Mouse (Mus musculus) left cerebral cortex, adult 8-10 months (tissue): ENCODE measurements around the gene Tdgf1. TPM values are rescaled to one million over a fixed set of nuclear protein-coding genes. Genes with fewer than 3 reads are reported as not detected.
A peak's percentile ranks its signal among the peaks of the same experiment; 100 is the strongest.

ENCODE experiments used
- DNase-seq, 2 experiments: peaks; one replicate each; pipeline ENCODE4 v3.0.0; 2022; ENCODE audit warnings: low spot score in 2 of 2
- total RNA-seq, 4 experiments: library from RNA; stranded (reverse); gene quantifications; 2 replicates each; pipeline ENCODE4 v1.2.4; 2022

The Tdgf1 gene
- total RNA-seq, 4 experiments from 2014 or later, result 0.77 to 0.84 TPM; not detected in 2

GRCm38 (mm10) chr9:110953550-110954461 is 7.8 kb upstream of the Tdgf1 start:
- DNase-seq, result peak; percentile 38 to 57

GRCm38 (mm10) chr9:110952931-110953549 is 7.1 kb upstream of the Tdgf1 start:
- DNase-seq, result no peak

GRCm38 (mm10) chr9:110952398-110952797 is 6.4 kb upstream of the Tdgf1 start:
- no peak for DNase-seq

GRCm38 (mm10) chr9:110951866-110952265 is 5.9 kb upstream of the Tdgf1 start:
- no peak for DNase-seq

GRCm38 (mm10) chr9:110951397-110951796 is 5.4 kb upstream of the Tdgf1 start, which contains the start of gene Lrrc2:
Lrrc2 (plus strand) TSS chr9:110951545.
- DNase-seq, result no peak

GRCm38 (mm10) chr9:110950109-110950508 is 4.2 kb upstream of the Tdgf1 start:
- DNase-seq, result no peak

- DNase-seq, result no peak
These were observed 2.9 kb upstream of the Tdgf1 start for GRCm38 (mm10) chr9:110948813-110949310.

- DNase-seq, result no peak
These were observed 1.9 kb upstream of the Tdgf1 start for GRCm38 (mm10) chr9:110947900-110948299.

GRCm38 (mm10) chr9:110947261-110947661 is 1.3 kb upstream of the Tdgf1 start:
- no peak for DNase-seq

- no peak for DNase-seq
These were observed 638 bp upstream of the Tdgf1 start for GRCm38 (mm10) chr9:110946548-110947044.

- no peak for DNase-seq
These were observed 615 bp downstream of the Tdgf1 start for GRCm38 (mm10) chr9:110945343-110945742.

- DNase-seq, result no peak
These were observed 1.7 kb downstream of the Tdgf1 start for GRCm38 (mm10) chr9:110944265-110944664.

GRCm38 (mm10) chr9:110937506-110938490 is 8.2 kb downstream of the Tdgf1 start:
- no peak for DNase-seq

- no peak for DNase-seq
These were observed 10.0 kb downstream of the Tdgf1 start for GRCm38 (mm10) chr9:110935941-110936340.

- DNase-seq, result peak in 1 of 2 experiments; percentile 47
These were observed 12.0 kb downstream of the Tdgf1 start for GRCm38 (mm10) chr9:110933850-110934437.

GRCm38 (mm10) chr9:110931573-110931972 is 14.4 kb downstream of the Tdgf1 start:
- no peak for DNase-seq

GRCm38 (mm10) chr9:110922759-110923158 is 23.2 kb downstream of the Tdgf1 start:
- DNase-seq, result peak in 1 of 2 experiments; percentile 18

GRCm38 (mm10) chr9:110920665-110921419 is 25.1 kb downstream of the Tdgf1 start:
- DNase-seq, result no peak

GRCm38 (mm10) chr9:110916786-110917185 is 29.2 kb downstream of the Tdgf1 start, which contains the start of gene Fam240a:
Fam240a (minus strand) TSS chr9:110916861.
- DNase-seq, result no peak

- DNase-seq, result no peak
These were observed 30.5 kb downstream of the Tdgf1 start for GRCm38 (mm10) chr9:110915466-110915865.
